Mouse (Mus musculus) testis, adult 2 months (tissue): ENCODE measurements around the gene Cfap43.

Source experiments
- CTCF ChIP-seq: fragments of 200-500 bp; IDR thresholded peaks from 2 replicates; pipeline ENCODE4 v1.5.1; 2012; ENCODE audit warnings: low read depth, mild to moderate bottlenecking, inconsistent platforms, low read length, moderate library complexity; ENCODE audit not compliant: control insufficient read depth, insufficient read depth, insufficient replicate concordance
- POLR2A ChIP-seq: fragments of 200-500 bp; IDR thresholded peaks from 2 replicates; pipeline ENCODE4 v1.6.1; 2012; ENCODE audit warnings: low read depth, mild to moderate bottlenecking, inconsistent platforms, low read length, moderate library complexity; ENCODE audit not compliant: control insufficient read depth

DNA sequence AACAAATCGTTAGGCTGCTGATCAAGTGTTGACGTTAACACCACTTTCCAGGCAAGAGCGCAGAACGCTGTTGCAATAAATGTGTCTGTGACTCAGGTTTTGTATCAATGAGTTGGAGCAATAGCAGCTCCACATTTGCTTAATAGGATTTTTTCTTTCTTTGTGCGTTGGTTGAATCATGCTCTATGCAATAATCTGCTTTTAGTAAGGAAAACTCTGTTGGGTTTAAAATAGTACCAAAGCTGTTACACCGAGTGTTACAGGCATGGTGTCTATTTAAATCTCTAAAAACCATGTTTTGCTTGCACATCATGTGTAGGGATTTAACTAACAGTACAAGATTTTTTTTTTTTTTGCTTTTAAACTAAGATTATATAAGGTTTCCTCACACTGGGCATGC is 20.3 kb upstream of the Cfap43 start:
- no peak for TF ChIP-seq POLR2A
- TF ChIP-seq CTCF = no peak
